Mouse (Mus musculus): ENCODE results near the gene Zcwpw1. TPM values are rescaled to one million over a fixed set of nuclear protein-coding genes. Genes with fewer than 3 reads are reported as not detected.
A peak's percentile ranks its signal among the peaks of the same experiment; 100 is the strongest.

Gene Zcwpw1
- polyA plus RNA-seq, 1 experiment from 2014 or later, result 17.5 TPM

DNA sequence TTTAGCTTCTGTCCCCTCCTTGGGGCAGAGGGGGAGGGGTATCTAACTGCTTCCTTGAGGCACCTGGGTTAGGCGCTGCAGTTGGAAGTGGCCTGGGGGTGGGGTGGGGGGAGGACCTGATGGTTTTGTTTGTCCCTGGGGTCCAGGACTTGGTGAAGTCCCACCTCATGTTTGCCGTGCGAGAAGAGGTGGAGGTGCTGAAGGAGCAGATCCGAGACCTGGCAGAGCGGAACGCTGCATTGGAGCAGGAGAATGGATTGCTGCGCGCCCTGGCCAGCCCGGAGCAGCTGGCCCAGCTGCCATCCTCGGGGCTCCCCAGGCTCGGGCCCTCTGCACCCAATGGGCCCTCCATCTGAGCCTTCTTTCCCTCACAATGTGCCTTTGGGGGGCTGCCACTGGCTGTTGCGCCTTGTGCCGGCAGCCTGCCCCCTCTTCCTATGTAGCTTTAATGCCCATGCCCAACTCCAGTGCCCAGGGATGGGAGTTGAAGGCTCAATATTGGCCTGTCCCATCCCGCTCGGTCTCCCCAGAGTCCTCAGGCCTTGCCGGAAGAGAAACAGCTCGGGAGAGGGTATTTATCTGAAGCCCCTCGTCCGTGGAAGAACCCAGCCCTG, 28.6 kb upstream of the Zcwpw1 start:
- no peak overlapping the region for H3K27ac ChIP-seq (replicated peaks)
- no peak for DNase-seq (ENCODE audit: low spot score)
- H3K4me1 ChIP-seq, result peaks cover 19% of the 10 kb centered on the region
- H3K4me3 ChIP-seq, result no peak overlapping the region
- 91% methylated on average over 19 of the region's 19 CpGs for WGBS
- H3K9me3 ChIP-seq, result no peaks in the 10 kb centered on the region
- H3K27me3 ChIP-seq (replicated peaks; ENCODE audit: low read depth, poor library complexity, severe bottlenecking), result no peaks in the 10 kb centered on the region
- peaks cover 55% of the 10 kb centered on the region for H3K36me3 ChIP-seq (replicated peaks)

DNA sequence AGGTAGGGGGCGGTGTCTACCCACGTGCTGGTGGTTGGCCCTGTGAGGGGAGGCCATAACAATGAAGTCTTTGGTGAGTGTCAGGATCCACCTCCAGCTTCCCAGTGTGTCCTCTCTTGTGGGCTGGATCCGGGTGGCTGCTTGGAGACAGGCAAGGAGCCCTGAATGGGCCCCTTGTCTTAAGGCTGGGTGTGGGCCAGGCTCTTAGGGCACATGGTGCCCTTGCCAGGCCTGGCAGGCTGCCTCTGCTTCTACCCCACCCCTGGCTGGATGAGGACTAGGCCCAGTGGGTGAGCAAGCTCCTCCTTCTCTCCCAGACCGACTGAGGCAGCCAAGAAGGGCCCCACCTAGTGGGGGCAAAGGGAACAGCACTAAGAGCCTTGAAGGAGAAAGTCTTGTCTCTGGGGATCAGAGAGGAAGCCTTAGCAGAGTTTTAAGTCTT, 27.6 kb upstream of the Zcwpw1 start:
- Histone ChIP-seq H3K4me3 (0 out of 2 replicates have a peak overlapping the region, but pooled peaks have one; percentile 25), H3K4me1 (peaks cover 19% of the 10 kb centered on the region), H3K27ac (replicated peaks) (no peak overlapping the region; the same call in 1 of the 2 replicates), H3K9me3 (no peaks in the 10 kb centered on the region), H3K27me3 (replicated peaks; ENCODE audit: low read depth, poor library complexity, severe bottlenecking) (no peaks in the 10 kb centered on the region), H3K36me3 (replicated peaks) (peaks cover 50% of the 10 kb centered on the region)
- 21% methylated on average over 4 of the region's 4 CpGs for WGBS
- DNase-seq (ENCODE audit: low spot score), result peak; percentile 79

- 60% methylated on average over 9 of the region's 9 CpGs for WGBS
- no peak for DNase-seq (ENCODE audit: low spot score)
- Histone ChIP-seq H3K4me3 (no peak overlapping the region), H3K9me3 (0 out of 2 replicates have a peak, but pooled peaks cover 2% of the 10 kb centered on the region), H3K27ac (replicated peaks) (no peak overlapping the region), H3K27me3 (replicated peaks; ENCODE audit: low read depth, poor library complexity, severe bottlenecking) (no peaks in the 10 kb centered on the region), H3K36me3 (replicated peaks) (peaks cover 4% of the 10 kb centered on the region), H3K4me1 (peaks cover 7% of the 10 kb centered on the region)
Observed at GRCm38 (mm10) chr5:137764609-137765340, 22.8 kb upstream of the Zcwpw1 start.

GRCm38 (mm10) chr5:137766270-137766669, 21.3 kb upstream of the Zcwpw1 start:
- 60% methylated on average over 3 of the region's 3 CpGs for WGBS
- no peaks in the 10 kb centered on the region for H3K27me3 ChIP-seq (replicated peaks; ENCODE audit: low read depth, poor library complexity, severe bottlenecking)
- H3K4me3 ChIP-seq, result no peak overlapping the region
- H3K4me1 ChIP-seq, result peaks cover 5% of the 10 kb centered on the region; the same call in 1 of the 2 replicates
- DNase-seq (ENCODE audit: low spot score), result peak; percentile 40
- no peaks in the 10 kb centered on the region for H3K36me3 ChIP-seq (replicated peaks)
- H3K9me3 ChIP-seq, result 0 out of 2 replicates have a peak, but pooled peaks cover 2% of the 10 kb centered on the region
- H3K27ac ChIP-seq (replicated peaks), result no peak overlapping the region

DNA sequence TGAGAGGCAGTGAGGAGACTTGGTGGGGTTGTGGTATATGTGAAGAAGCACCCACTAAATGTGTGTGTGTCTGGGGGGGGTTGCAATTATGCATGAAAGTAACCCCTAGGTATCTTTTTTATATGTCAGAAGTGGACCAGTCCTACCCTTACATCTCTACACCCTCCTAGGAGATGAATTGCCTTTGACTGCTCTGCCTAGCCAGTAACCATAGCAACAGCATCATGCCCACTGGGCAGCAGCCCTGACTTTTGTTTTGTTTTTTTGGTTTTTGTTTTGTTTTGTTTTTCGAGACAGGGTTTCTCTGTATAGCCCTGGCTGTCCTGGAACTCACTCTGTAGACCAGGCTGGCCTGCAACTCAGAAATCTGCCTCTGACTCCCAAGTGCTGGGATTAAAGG, 19.1 kb upstream of the Zcwpw1 start:
- Histone ChIP-seq H3K36me3 (replicated peaks) (no peaks in the 10 kb centered on the region), H3K9me3 (0 out of 2 replicates have a peak, but pooled peaks cover 2% of the 10 kb centered on the region), H3K4me1 (peaks cover 5% of the 10 kb centered on the region; the same call in 1 of the 2 replicates), H3K4me3 (no peak overlapping the region), H3K27ac (replicated peaks) (no peak overlapping the region), H3K27me3 (replicated peaks; ENCODE audit: low read depth, poor library complexity, severe bottlenecking) (no peaks in the 10 kb centered on the region)
- no peak for DNase-seq (ENCODE audit: low spot score)
- 66% methylated on average over 1 of the region's 1 CpGs for WGBS

- Histone ChIP-seq H3K4me3 (no peak overlapping the region), H3K4me1 (peaks cover 5% of the 10 kb centered on the region; the same call in 1 of the 2 replicates), H3K36me3 (replicated peaks) (no peaks in the 10 kb centered on the region), H3K9me3 (0 out of 2 replicates have a peak, but pooled peaks cover 2% of the 10 kb centered on the region), H3K27ac (replicated peaks) (no peak overlapping the region), H3K27me3 (replicated peaks; ENCODE audit: low read depth, poor library complexity, severe bottlenecking) (no peaks in the 10 kb centered on the region)
- peak; percentile 59 for DNase-seq (ENCODE audit: low spot score)
- WGBS, result 40% methylated on average over 2 of the region's 2 CpGs
Observed at GRCm38 (mm10) chr5:137770709-137771108, 16.9 kb upstream of the Zcwpw1 start.

DNA sequence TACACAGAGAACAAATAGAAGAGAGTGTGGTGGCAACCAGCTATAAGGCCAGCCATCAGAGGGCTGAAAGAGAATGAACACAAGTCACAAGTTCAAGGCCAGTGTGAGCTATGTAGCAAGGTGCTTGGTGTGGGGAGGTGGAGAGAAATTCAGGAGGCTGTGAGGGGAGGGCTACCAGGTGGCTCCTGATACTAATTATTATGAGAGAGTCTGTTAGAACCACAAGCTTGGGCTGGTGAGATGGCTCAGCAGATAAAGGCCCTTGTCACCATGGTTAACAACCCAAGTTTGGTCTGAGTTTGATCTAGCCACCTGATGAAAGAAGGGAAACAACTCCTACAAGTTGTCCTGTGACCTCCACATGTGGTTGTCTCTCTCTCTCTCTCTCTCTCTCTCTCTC, 14.8 kb upstream of the Zcwpw1 start:
- DNase-seq (ENCODE audit: low spot score), result no peak
- Histone ChIP-seq H3K9me3 (no peaks in the 10 kb centered on the region), H3K27ac (replicated peaks) (no peak overlapping the region), H3K27me3 (replicated peaks; ENCODE audit: low read depth, poor library complexity, severe bottlenecking) (no peaks in the 10 kb centered on the region), H3K36me3 (replicated peaks) (no peaks in the 10 kb centered on the region), H3K4me1 (peaks cover 11% of the 10 kb centered on the region), H3K4me3 (no peak overlapping the region)

- no peak for DNase-seq (ENCODE audit: low spot score)
- Histone ChIP-seq H3K4me3 (no peak overlapping the region), H3K36me3 (replicated peaks) (peaks cover 8% of the 10 kb centered on the region), H3K27ac (replicated peaks) (no peak overlapping the region), H3K27me3 (replicated peaks; ENCODE audit: low read depth, poor library complexity, severe bottlenecking) (no peaks in the 10 kb centered on the region), H3K9me3 (no peaks in the 10 kb centered on the region), H3K4me1 (peaks cover 28% of the 10 kb centered on the region)
- WGBS, result 85% methylated on average over 2 of the region's 2 CpGs
Observed at GRCm38 (mm10) chr5:137775587-137776290, 11.9 kb upstream of the Zcwpw1 start.

DNA sequence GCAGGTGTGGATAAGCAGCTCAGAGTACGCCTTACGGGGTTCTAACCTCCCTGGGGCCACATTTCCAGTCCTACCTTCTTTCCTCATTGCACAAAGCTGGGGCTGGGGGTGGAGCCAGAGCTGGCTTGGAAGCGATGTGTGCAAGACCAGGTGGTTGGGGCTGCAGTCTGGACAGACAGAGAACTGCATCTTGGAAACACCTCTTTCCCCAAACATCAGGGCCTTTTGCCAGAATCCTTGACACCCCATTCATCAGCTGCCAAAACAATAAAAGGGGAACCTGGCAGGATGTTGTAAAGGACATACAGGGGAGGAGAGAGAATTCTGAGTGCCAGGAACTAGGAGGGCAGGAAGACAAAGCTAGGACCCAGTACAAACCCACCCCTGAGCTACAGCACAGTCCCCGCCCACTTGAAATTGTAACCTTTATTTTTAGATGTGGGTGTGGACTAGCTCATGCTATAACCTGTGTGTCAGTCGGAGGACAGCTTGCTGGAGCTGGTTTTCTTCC, 11.1 kb upstream of the Zcwpw1 start:
- no peaks in the 10 kb centered on the region for H3K9me3 ChIP-seq
- 45% methylated on average over 5 of the region's 5 CpGs for WGBS
- H3K27ac ChIP-seq (replicated peaks), result no peak overlapping the region
- peaks cover 29% of the 10 kb centered on the region for H3K4me1 ChIP-seq
- no peak for DNase-seq (ENCODE audit: low spot score)
- peaks cover 15% of the 10 kb centered on the region for H3K36me3 ChIP-seq (replicated peaks)
- no peaks in the 10 kb centered on the region for H3K27me3 ChIP-seq (replicated peaks; ENCODE audit: low read depth, poor library complexity, severe bottlenecking)
- peak overlapping the region; percentile 13; the same call in 1 of the 2 replicates for H3K4me3 ChIP-seq

- Histone ChIP-seq H3K27me3 (replicated peaks; ENCODE audit: low read depth, poor library complexity, severe bottlenecking) (no peaks in the 10 kb centered on the region), H3K36me3 (replicated peaks) (peaks cover 24% of the 10 kb centered on the region), H3K9me3 (no peaks in the 10 kb centered on the region), H3K4me3 (0 out of 2 replicates have a peak overlapping the region, but pooled peaks have one; percentile 96), H3K27ac (replicated peaks) (no peak overlapping the region), H3K4me1 (peaks cover 37% of the 10 kb centered on the region)
- WGBS, result 84% methylated on average over 7 of the region's 7 CpGs
- no peak for DNase-seq (ENCODE audit: low spot score)
Observed at GRCm38 (mm10) chr5:137777267-137777845, 10.2 kb upstream of the Zcwpw1 start.

DNA sequence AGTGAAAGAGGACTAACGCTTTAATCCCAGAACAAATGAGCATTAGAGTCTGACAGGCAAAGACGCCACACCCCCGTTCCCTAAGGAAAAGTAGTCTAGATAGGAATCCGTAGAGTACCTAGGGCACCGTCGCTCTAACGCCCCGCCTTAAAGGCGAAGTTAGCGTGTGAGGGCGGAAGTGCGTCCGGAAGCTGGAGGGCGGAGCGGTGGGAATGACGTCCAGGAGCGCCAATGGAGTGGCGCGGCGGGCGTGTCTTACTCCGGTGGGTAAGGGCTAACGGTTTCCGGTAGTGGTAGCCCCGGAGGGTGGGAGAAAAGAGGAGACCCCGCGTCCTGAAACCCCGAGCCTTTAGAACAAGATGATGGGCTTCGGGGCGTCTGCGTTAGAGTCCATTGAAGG, 9.0 kb upstream of the Zcwpw1 start, which contains the start of gene Ppp1r35:
Gene Ppp1r35 (plus strand): TSS at position 215 of the 400 bp plus-strand sequence.
- WGBS, result under 1% methylated on average over 31 of the region's 31 CpGs

More for the DNA sequence above, 9.0 kb upstream of the Zcwpw1 start, which contains the start of gene Ppp1r35:
- peak within 1 kb of the TSS; percentile 96 for H3K4me3 ChIP-seq
- H3K27ac ChIP-seq (replicated peaks), result peak within 1 kb of the TSS; percentile 93
- DNase-seq (ENCODE audit: low spot score), result peak; percentile 97
- peaks cover 50% of the 10 kb centered on the region for H3K4me1 ChIP-seq
- H3K27me3 ChIP-seq (replicated peaks; ENCODE audit: low read depth, poor library complexity, severe bottlenecking), result no peaks in the 10 kb centered on the region
- no peaks in the 10 kb centered on the region for H3K9me3 ChIP-seq
- H3K36me3 ChIP-seq (replicated peaks), result peaks cover 37% of the 10 kb centered on the region
